Mouse (Mus musculus) stomach, postnatal 0 days (tissue): ENCODE measurements around the gene Cnrip1. TPM values are rescaled to one million over a fixed set of nuclear protein-coding genes. Genes with fewer than 3 reads are reported as not detected.

Experiments
- ATAC-seq: fragments of 200-750 bp; cut with Nextera tagmentation; 2 replicates; pipeline ENCODE4 v1.8.0; 2017; ENCODE audit not compliant: low FRiP score, low TSS enrichment
- DNase-seq: peaks from one replicate; pipeline ENCODE4 v3.0.0-alpha.2; 2016; ENCODE audit warnings: low spot score
- H3K27ac ChIP-seq: fragments of 300-500 bp; sonication (generic); replicated peaks from 2 replicates; pipeline ENCODE4 v1.5.1; 2014; ENCODE audit warnings: mild to moderate bottlenecking, control low read depth
- H3K27me3 ChIP-seq: fragments of 300-500 bp; sonication (generic); 2 replicates; pipeline ENCODE4 v1.6.1; 2014; ENCODE audit warnings: low read length; ENCODE audit not compliant: control insufficient read depth, insufficient read depth
- H3K36me3 ChIP-seq: fragments of 300-500 bp; sonication (generic); 2 replicates; pipeline ENCODE4 v1.6.1; 2014; ENCODE audit warnings: low read length, mixed read lengths; ENCODE audit not compliant: control insufficient read depth, insufficient read depth
- H3K4me1 ChIP-seq: fragments of 300-500 bp; sonication (generic); replicated peaks from 2 replicates; pipeline ENCODE4 v1.6.1; 2014; ENCODE audit warnings: antibody characterized with exemption; ENCODE audit not compliant: control insufficient read depth, insufficient read depth
- H3K4me2 ChIP-seq: fragments of 300-500 bp; sonication (generic); replicated peaks from 2 replicates; pipeline ENCODE4 v1.6.1; 2014; ENCODE audit warnings: low read depth, mild to moderate bottlenecking, control low read depth, moderate library complexity
- H3K4me3 ChIP-seq: fragments of 300-500 bp; sonication (generic); 2 replicates; pipeline ENCODE4 v1.5.1; 2014; ENCODE audit warnings: low read depth, low read length, control low read depth
- H3K9ac ChIP-seq: fragments of 300-500 bp; sonication (generic); 2 replicates; pipeline ENCODE4 v1.6.1; 2014; ENCODE audit warnings: mild to moderate bottlenecking, low read length, control low read depth, mixed read lengths
- H3K9me3 ChIP-seq: fragments of 300-500 bp; sonication (generic); 2 replicates; pipeline ENCODE4 v1.6.1; 2016; ENCODE audit warnings: low read length; ENCODE audit not compliant: control insufficient read depth
- CTCF ChIP-seq: IDR thresholded peaks from 2 replicates; pipeline ENCODE4 v1.5.1; 2016; ENCODE audit warnings: antibody characterized with exemption, low read depth, mild to moderate bottlenecking, moderate library complexity
- EP300 ChIP-seq: optimal IDR thresholded peaks from 2 replicates; pipeline ENCODE3; 2016; ENCODE audit warnings: antibody characterized with exemption
- WGBS: fragments of 180-500 bp; shearing (Covaris S2); extraction: QIAGEN DNeasy Blood & Tissue Kit; methylation state at CpG from one replicate; pipeline ENCODE4 v1.1.7; 2014; 5-methylcytosine and 5-hydroxymethylcytosine counted together
- polyA plus RNA-seq: library from polyadenylated mRNA; unstranded; fragments of >200 nt; fragmentation: Nextera tagmentation; extraction: Ambion mirVana; gene quantifications from 2 replicates; pipeline ENCODE4 v1.2.1, GENCODE M21; 2015

The Cnrip1 gene
- polyA plus RNA-seq, 1 experiment from 2014 or later, result 15.1 TPM

DNA sequence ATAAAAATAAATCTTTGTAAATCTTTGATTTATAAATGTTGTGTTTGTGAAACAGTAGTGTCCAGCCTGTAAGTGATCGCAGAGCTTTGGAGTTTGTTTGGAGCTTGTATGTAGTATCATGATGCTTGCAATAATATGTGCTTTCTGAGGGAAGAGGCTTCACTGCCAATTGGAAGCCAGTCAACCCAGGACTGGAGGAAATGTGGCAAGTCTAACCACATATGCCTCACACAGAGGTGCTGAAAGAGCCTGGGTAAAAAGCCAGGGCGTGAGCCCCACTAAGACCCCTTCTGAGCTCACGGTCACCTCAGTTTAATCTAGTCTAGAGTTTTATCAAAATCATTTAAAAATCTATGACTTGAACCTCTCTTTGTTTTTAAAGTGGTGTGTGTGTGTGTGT lies 32.1 kb downstream of the Cnrip1 start:
- ATAC-seq (no peak), DNase-seq (no peak)
- H3K9me3 ChIP-seq, result no peaks in the 10 kb centered on the region
- WGBS, result 84% methylated on average over 3 of the region's 3 CpGs
- no peaks in the 10 kb centered on the region for H3K4me1 ChIP-seq
- no peak overlapping the region for H3K27ac ChIP-seq
- no peaks in the 10 kb centered on the region for H3K27me3 ChIP-seq
- no peak overlapping the region for H3K9ac ChIP-seq
- H3K36me3 ChIP-seq, result no peaks in the 10 kb centered on the region
- no peak for TF ChIP-seq EP300
- TF ChIP-seq CTCF, result no peak
- no peak overlapping the region for H3K4me2 ChIP-seq
- no peak overlapping the region for H3K4me3 ChIP-seq

DNA sequence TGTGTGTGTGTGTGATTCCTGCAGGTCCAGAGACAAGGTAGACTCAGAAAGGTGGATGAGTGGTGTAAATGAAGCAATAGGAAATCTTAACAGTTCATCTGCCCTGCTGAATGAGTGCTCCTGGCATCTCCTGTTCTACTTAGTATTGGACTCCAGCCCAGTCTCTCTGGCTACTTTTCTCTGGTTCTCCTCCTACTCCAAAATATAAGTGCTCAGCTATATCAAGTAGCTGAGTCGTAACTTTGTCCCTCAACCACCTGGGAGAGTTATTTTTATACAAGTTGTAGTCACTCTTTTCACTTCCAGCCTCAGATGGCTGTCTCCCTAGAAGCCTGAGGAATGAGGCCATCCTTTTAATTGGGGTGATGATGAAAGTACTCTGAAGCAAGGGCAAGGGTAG lies 32.5 kb downstream of the Cnrip1 start:
- ATAC-seq (no peak), DNase-seq (no peak)
- H3K4me3 ChIP-seq, result no peak overlapping the region
- WGBS, result 37% methylated on average over 1 of the region's 1 CpGs
- no peaks in the 10 kb centered on the region for H3K9me3 ChIP-seq
- no peaks in the 10 kb centered on the region for H3K4me1 ChIP-seq
- H3K9ac ChIP-seq, result no peak overlapping the region
- no peak overlapping the region for H3K27ac ChIP-seq
- TF ChIP-seq EP300, result no peak
- TF ChIP-seq CTCF, result no peak
- H3K36me3 ChIP-seq, result no peaks in the 10 kb centered on the region
- no peak overlapping the region for H3K4me2 ChIP-seq
- no peaks in the 10 kb centered on the region for H3K27me3 ChIP-seq

DNA sequence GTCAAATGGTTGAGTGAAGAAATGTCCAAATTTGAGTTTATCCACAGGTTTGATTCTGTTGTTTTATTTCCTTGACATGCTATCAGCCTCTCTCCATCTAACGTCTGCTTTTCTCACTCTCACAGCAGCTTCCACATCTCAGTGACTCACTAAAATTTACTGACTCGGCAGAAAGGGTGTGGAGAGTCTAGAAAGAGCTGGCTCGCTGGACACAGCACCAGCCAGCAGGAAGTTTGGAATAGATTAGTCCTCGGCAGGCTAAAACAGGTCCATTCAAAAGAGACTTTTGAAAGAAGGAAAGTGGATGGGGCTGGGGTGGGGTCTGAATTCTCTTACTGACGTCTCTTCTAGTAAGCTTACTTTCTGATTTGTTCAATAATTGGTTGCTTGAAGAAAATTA lies 34.7 kb downstream of the Cnrip1 start:
- WGBS, result 9% methylated on average over 5 of the region's 5 CpGs
- H3K4me1 ChIP-seq, result no peaks in the 10 kb centered on the region
- H3K36me3 ChIP-seq, result no peaks in the 10 kb centered on the region
- H3K4me3 ChIP-seq, result no peak overlapping the region
- no peaks in the 10 kb centered on the region for H3K27me3 ChIP-seq
- H3K27ac ChIP-seq, result no peak overlapping the region
- TF ChIP-seq EP300 (no peak), CTCF (no peak)
- ATAC-seq (peak; percentile 49; the same call in 1 of the 2 replicates), DNase-seq (no peak)
- H3K9ac ChIP-seq, result no peak overlapping the region
- H3K9me3 ChIP-seq, result no peaks in the 10 kb centered on the region
- H3K4me2 ChIP-seq, result no peak overlapping the region

DNA sequence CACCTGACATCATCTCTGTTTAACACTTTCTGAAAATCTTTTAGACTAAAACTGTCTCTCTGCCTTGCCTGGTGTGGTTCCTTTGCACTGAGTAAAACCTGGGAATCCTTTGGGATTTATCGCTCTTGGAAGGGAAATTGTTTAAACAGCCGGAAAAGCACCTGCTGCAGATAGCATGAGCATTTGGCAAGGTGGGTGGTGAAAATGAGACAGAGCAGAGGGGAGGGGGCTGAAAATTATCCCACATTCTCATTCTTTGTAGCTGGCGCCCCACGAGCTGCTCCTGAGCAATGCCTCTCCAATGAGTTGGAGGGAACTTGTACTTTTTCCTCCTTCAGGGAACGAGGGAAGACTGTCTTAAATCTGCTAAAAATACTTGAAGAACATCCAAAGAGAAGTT lies 55.5 kb downstream of the Cnrip1 start:
- WGBS, result 66% methylated on average over 5 of the region's 5 CpGs

DNA sequence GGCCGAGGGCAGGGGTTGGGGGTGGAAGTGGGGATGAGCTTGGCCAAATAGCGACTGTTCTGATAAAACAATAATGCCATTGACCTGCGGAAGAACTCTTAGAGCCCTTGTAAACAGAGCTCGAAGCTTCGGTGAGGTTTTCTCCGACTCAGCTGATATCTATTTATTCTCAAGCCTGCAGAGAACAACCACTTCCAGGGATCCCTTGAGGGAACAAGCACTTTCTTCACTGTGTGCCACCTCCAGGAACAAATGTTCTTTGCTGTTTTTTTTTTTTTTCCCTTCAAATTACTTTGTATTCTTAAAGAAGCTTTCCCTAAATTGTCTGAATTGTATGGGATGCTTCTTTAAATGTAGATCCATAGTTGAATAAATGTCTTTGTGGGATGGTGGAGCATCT lies 56.0 kb downstream of the Cnrip1 start:
- H3K4me3 ChIP-seq, result no peak overlapping the region
- H3K36me3 ChIP-seq, result no peaks in the 10 kb centered on the region
- no peak overlapping the region for H3K9ac ChIP-seq
- no peaks in the 10 kb centered on the region for H3K27me3 ChIP-seq
- H3K4me1 ChIP-seq, result no peaks in the 10 kb centered on the region
- no peaks in the 10 kb centered on the region; the same call in 1 of the 2 replicates for H3K9me3 ChIP-seq
- TF ChIP-seq CTCF (no peak), EP300 (no peak)
- no peak overlapping the region for H3K4me2 ChIP-seq
- no peak for DNase-seq
- no peak for ATAC-seq
- no peak overlapping the region for H3K27ac ChIP-seq
- 38% methylated on average over 6 of the region's 6 CpGs for WGBS

More for the DNA sequence above, 55.5 kb downstream of the Cnrip1 start:
- Histone ChIP-seq H3K4me1 (no peaks in the 10 kb centered on the region), H3K9ac (no peak overlapping the region), H3K27ac (no peak overlapping the region), H3K36me3 (no peaks in the 10 kb centered on the region), H3K9me3 (no peaks in the 10 kb centered on the region; the same call in 1 of the 2 replicates), H3K4me2 (no peak overlapping the region), H3K27me3 (no peaks in the 10 kb centered on the region), H3K4me3 (no peak overlapping the region)
- ATAC-seq (no peak), DNase-seq (no peak)
- no peak for TF ChIP-seq EP300
- no peak for TF ChIP-seq CTCF

DNA sequence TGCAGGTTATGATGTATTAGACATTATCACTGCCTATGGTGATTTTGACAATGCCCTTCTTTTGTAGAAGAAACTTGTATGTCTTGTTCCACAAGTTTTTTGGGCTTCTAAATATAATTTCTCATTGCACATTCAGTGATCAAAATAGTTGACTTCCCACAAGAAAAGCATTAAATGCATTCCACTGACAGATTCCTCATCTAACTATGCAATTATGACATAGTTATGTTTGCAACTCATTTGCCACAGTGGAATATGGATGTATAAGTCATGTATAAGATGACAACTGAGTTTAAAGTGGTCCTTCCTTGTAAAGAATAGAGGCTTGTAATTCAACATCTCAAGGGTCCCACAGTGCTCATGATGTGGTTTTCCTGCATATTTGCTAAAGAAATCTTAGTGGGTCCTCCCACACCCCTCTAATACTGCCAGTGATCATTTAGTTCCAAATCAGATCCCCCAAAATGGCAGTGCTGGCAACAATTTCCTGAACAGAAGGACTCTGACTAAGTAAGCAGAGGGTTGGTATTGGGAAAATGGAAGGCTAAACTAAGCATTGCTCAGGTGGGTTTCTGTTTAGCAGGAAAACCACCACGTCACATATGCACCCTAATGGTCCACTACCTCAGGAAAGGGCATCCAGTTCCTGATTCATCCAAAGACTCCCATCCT lies 61.2 kb downstream of the Cnrip1 start:
- no peak for TF ChIP-seq EP300
- TF ChIP-seq CTCF, result no peak
- 87% methylated on average over 1 of the region's 1 CpGs for WGBS
- no peak overlapping the region for H3K27ac ChIP-seq
- ATAC-seq, result no peak
- no peaks in the 10 kb centered on the region for H3K27me3 ChIP-seq
- H3K9ac ChIP-seq, result no peak overlapping the region
- no peaks in the 10 kb centered on the region for H3K4me1 ChIP-seq
- no peak for DNase-seq
- H3K4me3 ChIP-seq, result no peak overlapping the region
- no peaks in the 10 kb centered on the region; the same call in 1 of the 2 replicates for H3K9me3 ChIP-seq
- no peak overlapping the region for H3K4me2 ChIP-seq
- no peaks in the 10 kb centered on the region for H3K36me3 ChIP-seq
